ENCODE assay signal across 7 mouse cellular contexts in genomic region chr4:148038079-148038599, GRCm38 (mm10). TPM values are rescaled to one million over a fixed set of nuclear protein-coding genes. Genes with fewer than 3 reads are reported as not detected.
A peak's percentile ranks its signal among the peaks of the same experiment; 100 is the strongest.
DNase-seq lines count a peak whose midpoint lies in the region; ATAC-seq and TF ChIP-seq lines count a peak whose summit lies in the region.

No protein-coding gene starts in this region.

- TF ChIP-seq POLR2A in embryonic fibroblast, embryonic 13.5 days (IDR thresholded peaks at IDR 0.05; ENCODE audit: low read depth, low read length): no peak; the same call in 1 of the 2 replicates
- TF ChIP-seq POLR2A in olfactory bulb, adult 2 months (IDR thresholded peaks at IDR 0.05; ENCODE audit: insufficient read depth, low read depth, low read length): no peak

- H3K27me3 ChIP-seq in lung, embryonic 15.5 days: no peaks in the 10 kb centered on the region
- no peaks in the 10 kb centered on the region for H3K27me3 ChIP-seq in limb, embryonic 10.5 days (ENCODE audit: low read depth, poor library complexity, severe bottlenecking)

- H3K9me3 ChIP-seq in lung, embryonic 15.5 days: no peaks in the 10 kb centered on the region
- H3K9me3 ChIP-seq in limb, embryonic 10.5 days (replicated peaks): no peaks in the 10 kb centered on the region

- no peak for DNase-seq in lung, postnatal 4 days
- DNase-seq in limb, embryonic 10.5 days (ENCODE audit: low spot score): no peak
- no peak for DNase-seq in layer of hippocampus, adult 9-11 months
- DNase-seq in cerebellum, postnatal 25 days: no peak

- peak overlapping the region; percentile 69 for H3K4me3 ChIP-seq in lung, embryonic 15.5 days
- peak overlapping the region; percentile 93 for H3K4me3 ChIP-seq in embryonic fibroblast, embryonic 13.5 days (ENCODE audit: insufficient read depth, low read length)
- peak overlapping the region; percentile 70 for H3K4me3 ChIP-seq in limb, embryonic 10.5 days
- H3K4me3 ChIP-seq in olfactory bulb, adult 2 months (ENCODE audit: insufficient read depth, low read depth, low read length): peak overlapping the region; percentile 77

- peaks cover 30% of the 10 kb centered on the region for H3K4me1 ChIP-seq in lung, embryonic 15.5 days
- H3K4me1 ChIP-seq in embryonic fibroblast, embryonic 13.5 days (ENCODE audit: control insufficient read depth, insufficient read depth, low read length): peaks cover 10% of the 10 kb centered on the region
- H3K4me1 ChIP-seq in limb, embryonic 10.5 days: peaks cover 49% of the 10 kb centered on the region
- H3K4me1 ChIP-seq in olfactory bulb, adult 2 months (ENCODE audit: control insufficient read depth, insufficient read depth, low read length): peaks cover 24% of the 10 kb centered on the region

- peak overlapping the region; percentile 55 for H3K9ac ChIP-seq in lung, embryonic 15.5 days

- peaks cover 3% of the 10 kb centered on the region; the same call in 1 of the 2 replicates for H3K36me3 ChIP-seq in lung, embryonic 15.5 days
- H3K36me3 ChIP-seq in limb, embryonic 10.5 days: peaks cover 40% of the 10 kb centered on the region

- H3K27ac ChIP-seq in lung, embryonic 15.5 days: peak overlapping the region; percentile 73
- H3K27ac ChIP-seq in embryonic fibroblast, embryonic 13.5 days (ENCODE audit: insufficient read depth, low read length): peak overlapping the region; percentile 51
- H3K27ac ChIP-seq in limb, embryonic 10.5 days: peak overlapping the region; percentile 86
- H3K27ac ChIP-seq in olfactory bulb, adult 2 months (ENCODE audit: insufficient read depth, low read depth, low read length): peak overlapping the region; percentile 65

- WGBS in lung, embryonic 15.5 days: 6% methylated on average over 26 of the region's 26 CpGs
- 8% methylated on average over 26 of the region's 26 CpGs for WGBS in limb, embryonic 10.5 days
- 6% methylated on average over 26 of the region's 26 CpGs for WGBS in olfactory bulb, adult 2 months

- H3K4me2 ChIP-seq in lung, embryonic 15.5 days: peak overlapping the region; percentile 69

- no peak for ATAC-seq in lung, embryonic 15.5 days (ENCODE audit: borderline replicate concordance, extremely low read depth, low FRiP score, low TSS enrichment)

- no peak for TF ChIP-seq CTCF in embryonic fibroblast, embryonic 13.5 days (IDR thresholded peaks at IDR 0.05; ENCODE audit: borderline replicate concordance, insufficient read depth, low read length)
- no peak for TF ChIP-seq CTCF in olfactory bulb, adult 2 months (IDR thresholded peaks at IDR 0.05; ENCODE audit: insufficient read depth, low read depth, low read length)

RNA-seq across cellular contexts. Expression of gene Clcn6, which starts 0.5 kb away (rescaled TPM):
- polyA plus RNA-seq in lung, embryonic 15.5 days (2015; fragmentation: Nextera tagmentation; extraction: Ambion mirVana): 4.5 and 5.0 TPM in 2 replicates
- 11.8 and 13.2 TPM in 2 replicates for polyA plus RNA-seq in embryonic fibroblast, embryonic 13.5 days (2011; ENCODE audit: insufficient read length, low read depth, missing spikeins)
- 6.3 and 9.1 TPM in 2 replicates for polyA plus RNA-seq in limb, embryonic 10.5 days (2016; fragmentation: Nextera tagmentation; extraction: Ambion mirVana)
- not detected in 2 replicates for polyA plus RNA-seq in olfactory bulb, adult 2 months (2012; ENCODE audit: insufficient read depth, insufficient read length, low replicate concordance, missing spikeins)

RNA-seq across cellular contexts. Expression of gene Mthfr, which starts 0.7 kb away (rescaled TPM):
- polyA plus RNA-seq in lung, embryonic 15.5 days (2015; fragmentation: Nextera tagmentation; extraction: Ambion mirVana): 18.9 and 21.1 TPM in 2 replicates
- polyA plus RNA-seq in embryonic fibroblast, embryonic 13.5 days (2011; ENCODE audit: insufficient read length, low read depth, missing spikeins): 39.5 and 45.1 TPM in 2 replicates
- polyA plus RNA-seq in limb, embryonic 10.5 days (2016; fragmentation: Nextera tagmentation; extraction: Ambion mirVana): 23.3 and 25.8 TPM in 2 replicates
- not detected in 2 replicates for polyA plus RNA-seq in olfactory bulb, adult 2 months (2012; ENCODE audit: insufficient read depth, insufficient read length, low replicate concordance, missing spikeins)

RNA-seq across cellular contexts. Expression of gene Nppa, which starts 37.6 kb away (rescaled TPM):
- 72.2 and 157 TPM in 2 replicates for polyA plus RNA-seq in lung, embryonic 15.5 days (2015; fragmentation: Nextera tagmentation; extraction: Ambion mirVana)
- polyA plus RNA-seq in embryonic fibroblast, embryonic 13.5 days (2011; ENCODE audit: insufficient read length, low read depth, missing spikeins): 1.4 TPM in 1 of 2 replicates, not detected in the other
- polyA plus RNA-seq in limb, embryonic 10.5 days (2016; fragmentation: Nextera tagmentation; extraction: Ambion mirVana): 2.2 and 7.7 TPM in 2 replicates
- polyA plus RNA-seq in olfactory bulb, adult 2 months (2012; ENCODE audit: insufficient read depth, insufficient read length, low replicate concordance, missing spikeins): not detected in 2 replicates

RNA-seq across cellular contexts. Expression of gene Agtrap, which starts 49.7 kb away (rescaled TPM):
- polyA plus RNA-seq in lung, embryonic 15.5 days (2015; fragmentation: Nextera tagmentation; extraction: Ambion mirVana): 13.3 and 15.9 TPM in 2 replicates
- polyA plus RNA-seq in embryonic fibroblast, embryonic 13.5 days (2011; ENCODE audit: insufficient read length, low read depth, missing spikeins): 13.7 and 17.2 TPM in 2 replicates
- 13.1 and 14.1 TPM in 2 replicates for polyA plus RNA-seq in limb, embryonic 10.5 days (2016; fragmentation: Nextera tagmentation; extraction: Ambion mirVana)
- not detected in 2 replicates for polyA plus RNA-seq in olfactory bulb, adult 2 months (2012; ENCODE audit: insufficient read depth, insufficient read length, low replicate concordance, missing spikeins)

RNA-seq across cellular contexts. Expression of gene Nppb, which starts 52.6 kb away (rescaled TPM):
- polyA plus RNA-seq in lung, embryonic 15.5 days (2015; fragmentation: Nextera tagmentation; extraction: Ambion mirVana): 1.6 and 3.8 TPM in 2 replicates
- 2.5 and 6.2 TPM in 2 replicates for polyA plus RNA-seq in embryonic fibroblast, embryonic 13.5 days (2011; ENCODE audit: insufficient read length, low read depth, missing spikeins)
- not detected in 2 replicates for polyA plus RNA-seq in limb, embryonic 10.5 days (2016; fragmentation: Nextera tagmentation; extraction: Ambion mirVana)
- not detected in 2 replicates for polyA plus RNA-seq in olfactory bulb, adult 2 months (2012; ENCODE audit: insufficient read depth, insufficient read length, low replicate concordance, missing spikeins)
